ENCODE assay signal across 21 mouse cellular contexts in the genomic region with DNA sequence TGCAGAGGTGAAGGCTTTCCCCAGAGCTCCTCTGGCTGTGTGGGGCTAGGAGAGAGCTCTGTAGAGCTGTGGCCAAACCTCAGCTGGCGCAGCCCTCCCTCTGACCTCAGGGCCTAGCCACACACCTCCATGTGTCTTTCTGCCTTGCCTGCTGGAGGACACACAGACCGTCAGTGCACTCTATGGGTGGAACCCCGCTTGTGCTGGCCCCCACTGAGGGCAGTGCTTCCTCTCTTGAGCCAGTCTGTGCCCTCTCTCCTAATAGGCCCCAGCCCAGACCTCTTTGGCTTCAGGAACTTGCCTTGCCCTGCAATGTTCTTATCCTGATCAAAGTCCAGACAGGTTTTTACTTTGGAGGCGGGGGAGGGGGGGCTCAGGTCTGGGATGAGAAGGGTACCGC. TPM values are rescaled to one million over a fixed set of nuclear protein-coding genes. Genes with fewer than 3 reads are reported as not detected.
DNase-seq lines count a peak whose midpoint lies in the region; ATAC-seq and TF ChIP-seq lines count a peak whose summit lies in the region.
"Had no signal": no experiment of that assay in that cellular context is flagged by ENCODE, and none has a peak within 500 bp of the region (broad histone marks: within the 10 kb centered on the region; RNA-seq: fewer than 3 reads in every experiment).

No protein-coding gene starts in this region.

- intact Hi-C loops in heart, postnatal 14 days (cut with DNase I) = no loop called here

- H3K36me3 ChIP-seq in kidney, embryonic 15.5 days = 0 out of 2 replicates have a peak, but pooled peaks cover 5% of the 10 kb centered on the region
- no peaks in the 10 kb centered on the region for H3K36me3 ChIP-seq in liver, postnatal 0 days (replicated peaks; ENCODE audit: insufficient read depth, low read length)
- H3K36me3 ChIP-seq: forebrain, embryonic 12.5 days; G1E; midbrain, embryonic 12.5 days had no signal

- DNase-seq in heart, adult 11 months = peak; percentile 60
- DNase-seq in heart, postnatal 14 days = no peak
- peak; percentile 40 to 42 for DNase-seq in kidney, postnatal 36 days
- no peak for DNase-seq in liver, postnatal 0 days
- no peak for DNase-seq in layer of hippocampus, postnatal 10 days (ENCODE audit: low spot score in 2 of 2)
- DNase-seq in spleen, postnatal 36 days (ENCODE audit: low spot score in 2 of 2) = no peak
- DNase-seq: adrenal gland, postnatal 25 days; cerebellum, adult 2 months; cerebellum, postnatal 36 days; heart, adult 18-20 months; heart, postnatal 36 days; thymus, adult 2 months had no signal

- no peak for TF ChIP-seq CTCF in liver, postnatal 0 days (IDR thresholded peaks at IDR 0.05; ENCODE audit: low read depth)

- 72% methylated on average over 5 of the region's 5 CpGs for WGBS in kidney, embryonic 15.5 days
- 55% methylated on average over 5 of the region's 5 CpGs for whole genome bisulfite sequencing in liver, postnatal 0 days (ENCODE audit: insufficient replicate concordance)

- H3K4me1 ChIP-seq in kidney, embryonic 15.5 days = no peaks in the 10 kb centered on the region
- H3K4me1 ChIP-seq in liver, postnatal 0 days (ENCODE audit: insufficient read depth) = no peaks in the 10 kb centered on the region
- H3K4me1 ChIP-seq: forebrain, embryonic 12.5 days; heart, embryonic 13.5 days; midbrain, embryonic 12.5 days; neural tube, embryonic 15.5 days had no signal

- TF ChIP-seq EP300 in liver, postnatal 0 days (IDR thresholded peaks at IDR 0.05; ENCODE audit: low read depth) = no peak

- no peak overlapping the region for H3K27ac ChIP-seq in kidney, embryonic 15.5 days
- H3K27ac ChIP-seq in liver, postnatal 0 days (ENCODE audit: low read depth) = no peak overlapping the region
- H3K27ac ChIP-seq: forebrain, embryonic 12.5 days; heart, embryonic 13.5 days; midbrain, embryonic 12.5 days; neural tube, embryonic 15.5 days had no signal

- peaks cover 63% of the 10 kb centered on the region for H3K27me3 ChIP-seq in kidney, embryonic 15.5 days
- H3K27me3 ChIP-seq in liver, postnatal 0 days (ENCODE audit: insufficient read depth, low read length) = peaks cover 4% of the 10 kb centered on the region; the same call in 1 of the 2 replicates

- ATAC-seq in kidney, embryonic 15.5 days (replicated peaks; ENCODE audit: low FRiP score) = no peak
- peak; percentile 40; the same call in 1 of the 2 replicates for ATAC-seq in granulocyte monocyte progenitor cell, adult 5-6 weeks (replicated peaks; ENCODE audit: poor library complexity, severe bottlenecking)
- ATAC-seq in liver, postnatal 0 days = peak; percentile 35; the same call in 1 of the 2 replicates
- ATAC-seq: activated CD4-positive, CD25-positive, alpha-beta regulatory T cell, adult 4 months; hindbrain, embryonic 16.5 days had no signal

- no peak overlapping the region for H3K4me3 ChIP-seq in kidney, embryonic 15.5 days (replicated peaks)
- H3K4me3 ChIP-seq in liver, postnatal 0 days (ENCODE audit: low read depth, low read length) = no peak overlapping the region
- H3K4me3 ChIP-seq: forebrain, embryonic 12.5 days; heart, embryonic 13.5 days; midbrain, embryonic 12.5 days; neural tube, embryonic 15.5 days had no signal

- H3K9me3 ChIP-seq in kidney, embryonic 15.5 days (replicated peaks) = no peaks in the 10 kb centered on the region
- no peaks in the 10 kb centered on the region for H3K9me3 ChIP-seq in liver, postnatal 0 days (ENCODE audit: low read length)
- H3K9me3 ChIP-seq: forebrain, embryonic 12.5 days; G1E; heart, embryonic 13.5 days; midbrain, embryonic 12.5 days; neural tube, embryonic 15.5 days had no signal

- H3K4me2 ChIP-seq in kidney, embryonic 15.5 days = no peak overlapping the region
- no peak overlapping the region for H3K4me2 ChIP-seq in liver, postnatal 0 days (ENCODE audit: low read depth, low read length)
- H3K4me2 ChIP-seq: forebrain, embryonic 12.5 days; heart, embryonic 13.5 days; midbrain, embryonic 12.5 days; neural tube, embryonic 15.5 days had no signal

- H3K9ac ChIP-seq in kidney, embryonic 15.5 days = no peak overlapping the region
- H3K9ac ChIP-seq in liver, postnatal 0 days (replicated peaks) = no peak overlapping the region; the same call in 1 of the 2 replicates
- H3K9ac ChIP-seq: forebrain, embryonic 12.5 days; heart, embryonic 13.5 days; midbrain, embryonic 12.5 days; neural tube, embryonic 15.5 days had no signal

RNA-seq across cellular contexts. Expression of a gene that starts 8.5 kb away (rescaled TPM):
- total RNA-seq in heart, postnatal 14 days (2021) = 10 to 100 TPM; 41.4 to 61.8 TPM
- 43.4 and 44.0 TPM in 2 replicates for polyA plus RNA-seq in kidney, embryonic 15.5 days (2015; fragmentation: Nextera tagmentation; extraction: Ambion mirVana)
- 43.2 and 57.6 TPM in 2 replicates for total RNA-seq in granulocyte monocyte progenitor cell, adult 5-6 weeks (2014; fragmentation: Nextera tagmentation)
- 33.9 and 46.7 TPM in 2 replicates for total RNA-seq in granulocyte monocyte progenitor cell, adult 5-6 weeks (2017)
- 7.2 and 9.8 TPM in 2 replicates for polyA plus RNA-seq in liver, postnatal 0 days (2015; fragmentation: Nextera tagmentation; extraction: Ambion mirVana)
- total RNA-seq in layer of hippocampus, postnatal 10 days (2021) = 10 to 100 TPM; 55.2 to 73.3 TPM

Comparison
In these comparisons a context has a peak if more than half of its experiments do, and no peak if none do; other contexts are left out.
1. DNase-seq: peak in heart, adult 11 months (single experiment) and kidney, postnatal 36 days (2 of 2); none in heart, postnatal 14 days (0 of 2), liver, postnatal 0 days (single experiment), layer of hippocampus, postnatal 10 days (0 of 2) and spleen, postnatal 36 days (0 of 2).